Mouse (Mus musculus) liver, adult 2 months (tissue): ENCODE measurements around the gene Ldb2.

Source experiments
- CTCF ChIP-seq: fragments of 200-500 bp; IDR thresholded peaks from 2 replicates; pipeline ENCODE4 v1.5.1; 2011; ENCODE audit warnings: low read depth, low read length, control low read depth
- POLR2A ChIP-seq: fragments of 200-500 bp; IDR thresholded peaks from 2 replicates; pipeline ENCODE4 v1.6.1; 2011; ENCODE audit warnings: low read length, control low read depth; ENCODE audit not compliant: insufficient read depth; ENCODE audit errors: extremely low read depth

DNA sequence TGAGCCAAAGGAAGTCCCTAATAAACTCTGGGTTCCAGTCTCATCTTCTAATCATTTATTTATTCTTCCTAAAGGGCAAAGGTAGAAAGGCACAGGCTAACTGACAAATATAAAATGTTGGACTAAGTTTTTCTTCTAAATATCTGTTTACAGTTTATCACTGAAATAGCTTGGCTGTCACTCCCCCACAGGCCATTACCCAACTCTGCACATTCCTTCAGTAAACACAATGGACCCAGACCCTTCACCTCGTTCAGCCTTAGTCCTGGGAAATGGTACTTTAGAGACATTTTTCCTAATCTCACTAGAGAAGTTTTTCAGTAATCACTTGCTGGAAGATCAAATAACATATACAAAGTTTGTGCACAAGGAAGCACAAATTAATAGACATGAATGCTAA is 210.2 kb downstream of the Ldb2 start:
- no peak for TF ChIP-seq POLR2A
- no peak for TF ChIP-seq CTCF
